Mouse (Mus musculus) T-cell, adult 2 months (primary cell): Measurements from ENCODE around the gene Ppat.
"Not testable (repeated sequence)": the region's sequence is repeated elsewhere in the genome, so short reads cannot be mapped to it uniquely, and the experiment has no call there.

Experiments used
- DNase-seq: peaks from one replicate; pipeline ENCODE4 v3.0.0; 2022; ENCODE audit warnings: low spot score

Ppat gene

DNA sequence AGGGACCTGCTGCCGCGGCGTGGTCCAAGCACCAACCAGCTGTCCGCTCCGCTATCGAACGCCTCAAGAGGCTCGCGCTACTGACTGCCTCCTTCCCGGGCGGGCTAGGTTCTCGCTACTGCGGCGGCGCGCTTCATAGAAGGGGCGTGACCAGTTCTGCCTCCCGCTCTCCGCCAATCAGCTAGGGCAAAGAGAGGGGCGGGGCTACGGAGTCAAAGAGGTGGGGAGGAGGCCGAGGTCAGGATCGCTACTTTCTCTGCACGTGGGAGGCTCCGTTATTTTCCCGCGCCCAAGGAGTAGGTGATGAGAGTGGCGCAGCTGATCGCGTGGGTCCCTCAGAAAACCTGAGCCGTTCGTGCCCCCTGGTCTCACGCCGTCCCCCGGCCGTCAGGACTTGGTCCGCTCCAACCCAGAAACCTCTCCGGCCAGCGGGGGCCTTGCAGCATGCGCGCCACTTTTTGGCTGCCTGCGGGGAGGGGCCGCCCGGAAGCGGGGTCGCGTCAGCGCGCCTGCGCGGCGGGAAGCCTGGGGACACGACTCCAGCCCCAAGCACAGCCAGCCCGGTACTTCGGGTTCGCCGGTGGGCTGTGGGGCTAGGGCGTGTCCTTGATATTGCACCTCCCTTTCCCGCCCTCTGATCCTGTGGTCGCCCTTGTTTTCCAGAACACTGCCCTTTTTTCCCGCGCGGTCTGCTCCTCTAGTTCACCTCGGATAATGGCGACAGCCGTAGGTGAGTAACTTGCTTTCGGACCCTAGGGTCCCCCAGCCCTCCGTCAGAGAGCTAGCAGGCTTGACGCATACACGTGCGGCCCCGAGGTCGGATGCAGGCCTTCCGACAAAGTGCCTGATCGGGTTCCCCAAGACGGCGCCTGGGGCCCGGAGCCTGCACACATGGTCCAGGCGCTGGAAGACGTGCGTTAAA lies at the start of gene Ppat, which contains the start of gene Paics:
TSS of gene Ppat (minus strand) at position 473 of the 922 bp plus-strand sequence.
TSS of gene Paics (plus strand) at position 202 of the 922 bp plus-strand sequence.
- DNase-seq = peak; percentile 98

DNA sequence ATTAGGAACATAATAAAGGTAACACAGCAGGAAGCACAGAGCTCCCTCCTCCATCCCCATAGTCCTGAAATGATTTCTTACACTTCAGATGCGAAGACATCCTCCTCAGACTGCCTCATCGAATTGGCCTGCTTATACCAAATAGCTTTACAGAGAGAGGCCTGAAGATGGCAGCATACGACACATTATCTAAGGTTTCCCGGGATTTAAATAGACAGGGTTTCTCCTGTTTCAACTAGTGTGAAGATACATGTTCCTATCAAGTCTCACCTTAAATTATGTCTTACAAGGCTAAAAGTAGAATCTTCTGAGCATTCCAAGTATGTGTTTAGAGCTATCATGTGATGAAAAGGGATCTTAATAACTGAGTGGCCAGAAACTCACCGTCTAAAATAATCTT lies 47.0 kb upstream of the Ppat start:
- DNase-seq = no peak

DNA sequence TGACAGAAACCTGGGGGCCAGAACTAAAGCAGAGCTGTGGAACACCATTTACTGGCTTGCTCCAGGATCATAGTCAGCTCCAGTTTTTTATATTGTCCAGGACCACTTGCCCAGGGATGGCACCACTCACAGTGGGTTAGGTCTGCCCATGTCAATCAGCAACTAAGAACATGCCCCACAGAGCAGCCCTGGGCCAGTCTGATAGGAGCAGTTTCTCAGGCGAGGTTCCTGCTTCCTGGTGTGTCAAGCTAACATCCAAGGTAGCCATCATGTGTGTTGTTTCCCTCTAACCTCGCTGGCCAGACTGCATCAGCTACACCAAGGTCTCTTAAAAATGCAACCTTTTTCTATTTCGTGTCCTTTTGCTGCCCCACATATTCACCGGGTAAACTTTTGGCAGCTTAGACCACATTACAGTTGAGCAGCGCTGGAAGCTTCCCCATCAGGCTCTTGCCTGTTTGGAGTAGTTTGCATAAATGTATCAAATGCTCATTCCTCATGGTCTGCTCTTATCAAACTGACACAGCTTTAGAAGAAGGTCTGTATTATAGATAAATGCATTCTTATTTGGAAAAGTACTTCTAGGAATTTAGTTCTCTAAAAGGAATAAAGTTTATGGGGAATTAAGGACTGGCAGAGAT lies 41.9 kb upstream of the Ppat start:
- DNase-seq = no peak

DNA sequence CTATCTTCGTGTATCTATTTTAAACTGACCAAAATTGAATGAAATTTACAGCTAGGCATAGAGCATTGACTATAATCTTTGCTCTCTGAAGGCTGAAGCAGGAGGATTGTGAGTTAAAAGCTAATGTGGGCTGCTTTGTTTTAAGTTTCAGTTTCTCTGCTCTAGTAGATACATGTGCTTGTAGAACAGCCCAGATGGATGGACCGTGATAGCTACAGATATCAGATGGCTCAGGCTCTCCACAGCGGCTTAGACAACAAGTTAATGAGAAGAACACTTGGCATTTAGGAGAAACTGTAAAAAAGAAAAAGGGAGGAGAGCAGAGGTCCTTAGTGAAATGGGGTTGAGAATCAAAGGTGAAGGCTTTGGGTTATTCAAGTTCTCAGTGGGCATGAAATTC lies 39.4 kb upstream of the Ppat start:
- DNase-seq = no peak

DNA sequence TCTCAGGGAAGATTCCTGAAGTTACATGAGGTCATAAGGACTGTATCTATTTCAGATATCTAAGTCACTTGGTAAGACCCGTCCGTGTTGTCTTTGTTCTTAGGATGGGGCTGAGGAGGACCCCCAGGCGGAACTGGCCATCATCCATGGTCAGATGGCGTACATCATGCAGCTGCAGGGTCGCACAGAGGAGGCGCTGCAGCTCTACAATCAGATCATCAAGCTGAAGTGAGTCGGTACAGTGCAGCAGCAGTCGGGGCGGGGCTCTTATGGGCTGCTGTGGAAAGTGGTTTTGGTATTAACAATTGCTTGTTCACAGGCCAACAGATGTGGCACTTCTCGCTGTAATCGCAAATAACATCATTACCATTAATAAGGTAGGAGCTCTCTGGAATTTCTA lies 32.6 kb upstream of the Ppat start:
- DNase-seq = no peak

DNA sequence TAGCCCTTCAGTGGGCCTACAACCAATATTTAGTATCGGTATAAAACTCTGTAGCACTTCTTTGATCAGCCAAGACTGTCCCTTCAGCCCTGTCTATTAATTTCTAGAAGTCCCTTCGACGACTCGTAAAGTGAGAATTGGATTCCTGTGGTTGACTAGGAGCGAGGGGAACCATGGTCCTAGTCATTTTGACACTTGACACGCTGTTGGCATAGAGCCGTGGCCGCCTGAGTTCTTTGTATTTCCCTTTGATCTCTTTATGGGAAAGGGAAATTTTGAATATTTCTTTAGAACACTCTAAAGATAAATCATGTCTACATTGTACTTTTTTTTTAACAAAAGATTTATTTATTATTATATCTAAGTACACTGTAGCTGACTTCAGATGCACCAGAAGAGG lies 24.4 kb upstream of the Ppat start:
- DNase-seq = no peak

DNA sequence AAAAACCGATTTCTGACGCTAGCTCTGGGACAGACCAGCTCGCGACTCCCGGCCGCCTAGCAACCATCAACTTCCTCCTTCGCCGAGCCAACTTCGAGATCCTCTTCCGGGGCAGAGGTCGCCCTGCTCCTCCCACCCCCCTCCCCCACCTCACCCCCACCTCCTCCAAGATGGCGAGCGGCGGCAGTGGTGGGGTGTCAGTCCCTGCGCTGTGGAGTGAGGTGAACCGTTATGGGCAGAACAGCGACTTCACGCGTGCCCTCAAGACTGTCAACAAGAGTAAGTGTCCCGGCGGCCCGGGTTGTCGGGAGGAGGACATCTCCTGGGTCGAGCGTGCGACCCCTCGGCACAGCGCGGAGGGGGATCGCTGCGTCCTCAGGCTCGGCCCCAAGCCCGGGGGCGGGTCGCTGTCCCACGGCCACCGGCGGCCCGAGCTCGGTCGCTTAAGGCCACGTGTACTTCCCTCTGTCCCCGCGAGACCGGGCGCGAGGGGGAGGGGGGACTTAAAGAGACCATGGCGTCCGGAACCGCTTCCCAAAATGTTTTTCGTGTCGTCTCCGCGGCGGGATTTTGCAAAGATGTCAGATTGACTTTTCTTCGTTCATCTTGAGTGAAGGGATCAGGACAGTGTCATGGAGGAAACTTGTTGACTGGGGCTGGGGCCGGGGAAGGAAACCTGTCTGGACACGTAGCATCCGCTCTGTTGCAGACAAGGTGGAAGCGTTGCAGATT lies 23.3 kb upstream of the Ppat start, which contains the start of gene Srp72:
TSS of gene Srp72 (plus strand) at position 130 of the 732 bp plus-strand sequence.
- peak; percentile 83 for DNase-seq

DNA sequence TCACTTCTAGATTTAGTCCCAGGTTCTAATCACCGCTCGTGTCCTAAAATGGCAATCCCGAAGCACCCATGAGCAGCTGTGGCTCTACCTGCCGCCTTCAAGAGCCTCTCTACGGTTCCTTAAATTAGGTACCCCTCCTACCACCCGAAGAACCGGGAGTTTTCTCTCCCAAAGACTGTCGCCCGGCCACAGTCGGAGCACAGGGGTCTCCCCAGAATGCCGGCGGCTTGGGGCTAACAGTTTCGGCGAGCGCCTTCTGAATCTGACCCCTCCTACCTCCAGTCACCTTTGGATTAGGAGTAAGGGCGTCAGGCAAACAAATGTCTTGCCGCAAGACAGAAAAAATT lies 22.8 kb upstream of the Ppat start:
- no peak for DNase-seq

DNA sequence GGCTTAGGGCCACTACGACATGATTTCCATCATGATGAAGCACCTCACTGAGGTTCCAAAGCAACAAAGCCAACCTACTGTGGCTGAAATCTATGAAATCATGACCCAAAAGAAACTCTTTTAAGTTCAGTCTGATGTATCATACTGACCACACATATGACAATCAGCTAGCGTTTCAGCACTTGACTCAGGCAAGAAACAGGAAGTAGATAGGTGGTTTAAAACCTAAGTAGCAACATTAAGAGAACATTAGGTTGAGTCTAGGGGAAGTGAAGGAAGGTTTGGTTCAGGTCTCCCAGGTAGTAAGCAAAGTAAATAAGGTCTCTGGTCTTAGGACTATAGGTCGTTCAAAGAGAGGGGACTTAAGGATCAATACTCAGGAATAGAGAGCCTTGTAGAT lies 22.1 kb upstream of the Ppat start:
- DNase-seq = no peak

DNA sequence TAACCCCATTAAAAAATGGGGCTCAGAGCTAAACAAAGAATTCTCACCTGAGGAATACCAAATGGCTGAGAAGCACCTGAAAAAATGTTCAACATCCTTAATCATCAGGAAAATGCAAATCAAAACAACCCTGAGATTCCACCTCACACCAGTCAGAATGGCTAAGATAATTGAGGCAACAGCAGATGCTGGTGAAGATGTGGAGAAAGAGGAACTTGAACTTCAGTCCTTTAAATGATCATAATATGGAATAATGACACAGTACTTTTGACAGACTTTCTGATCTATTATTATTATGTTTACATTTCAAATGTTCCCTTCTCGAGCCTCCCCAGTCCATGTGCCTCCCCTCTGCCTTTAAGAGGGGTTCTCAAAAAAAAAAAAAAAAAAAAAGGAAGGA lies 19.7 kb upstream of the Ppat start:
- DNase-seq = not testable (repeated sequence)

DNA sequence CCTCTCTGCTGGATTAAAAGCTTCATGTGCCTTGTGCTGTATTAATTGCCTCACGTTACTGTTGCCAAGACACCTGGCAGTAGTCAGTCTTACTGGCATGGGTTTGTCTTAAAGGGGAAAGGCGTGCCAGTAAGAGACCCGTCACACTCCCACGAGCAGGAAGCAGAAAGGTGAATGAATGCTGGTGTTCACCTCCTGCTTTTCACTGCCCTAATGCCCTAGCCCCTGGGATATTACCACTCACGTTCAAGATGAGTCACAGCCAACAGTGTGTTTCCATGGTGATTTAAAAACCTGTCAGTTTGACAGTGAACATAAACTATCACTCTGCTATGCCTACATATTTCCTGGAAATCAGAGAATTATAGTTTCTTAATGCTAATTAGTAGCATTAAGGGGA lies 17.9 kb upstream of the Ppat start:
- no peak for DNase-seq

DNA sequence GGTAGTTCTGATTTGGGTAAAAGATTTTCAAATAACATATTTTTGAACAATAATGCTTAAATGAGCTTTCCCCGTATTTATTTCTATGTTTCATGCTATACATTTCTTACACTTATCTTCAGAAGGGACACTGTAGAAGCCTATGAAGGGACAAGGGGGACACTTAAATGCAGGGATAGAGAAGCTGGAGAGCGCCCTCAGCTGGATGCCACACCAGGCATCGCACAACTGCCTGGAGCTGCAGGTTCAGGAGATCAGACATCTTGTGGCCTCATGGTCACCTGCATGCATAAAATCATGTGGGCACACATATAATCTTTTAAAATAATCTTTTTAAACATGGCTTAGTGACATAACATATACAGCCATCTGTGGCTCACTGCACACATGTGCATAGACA lies 13.3 kb upstream of the Ppat start:
- DNase-seq = no peak

DNA sequence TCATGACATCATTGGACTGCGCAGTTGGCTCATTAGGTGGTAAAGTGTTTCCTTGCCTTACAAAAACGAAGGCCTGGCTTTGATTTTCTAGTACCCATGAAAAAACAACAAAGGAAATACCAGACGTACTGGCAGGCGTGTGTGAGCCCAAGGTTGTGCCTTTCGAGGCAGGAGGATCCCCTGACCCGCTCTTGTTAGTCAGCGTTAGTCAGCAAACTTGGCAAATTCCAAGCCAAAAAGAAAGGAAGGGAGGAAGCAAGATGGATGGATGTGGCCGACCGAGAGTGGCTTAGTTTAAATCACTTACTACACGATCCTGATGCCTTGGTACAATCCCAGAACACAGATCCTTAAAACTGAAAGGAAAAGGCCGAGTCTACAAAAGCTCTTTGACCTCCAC lies 11.2 kb upstream of the Ppat start:
- DNase-seq = no peak

DNA sequence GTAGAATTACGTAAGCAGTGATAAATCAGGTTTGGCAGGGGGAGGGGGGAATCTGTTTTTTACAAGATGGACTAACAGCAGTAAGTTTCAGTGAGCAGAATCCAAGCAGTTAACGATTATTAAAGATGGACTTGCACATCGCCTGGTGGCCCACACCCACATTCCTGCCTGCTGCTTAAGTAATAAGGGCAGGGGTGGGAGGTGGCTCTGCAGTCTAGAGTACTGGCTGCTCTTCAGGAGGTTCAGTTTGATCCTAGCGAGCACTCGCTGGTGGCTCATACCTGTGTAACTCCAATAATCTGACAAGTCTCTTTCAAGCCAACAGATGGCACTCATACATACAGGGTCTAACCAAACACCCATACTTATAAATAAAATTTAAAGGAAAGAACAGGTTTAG lies 8.2 kb upstream of the Ppat start:
- DNase-seq = no peak

DNA sequence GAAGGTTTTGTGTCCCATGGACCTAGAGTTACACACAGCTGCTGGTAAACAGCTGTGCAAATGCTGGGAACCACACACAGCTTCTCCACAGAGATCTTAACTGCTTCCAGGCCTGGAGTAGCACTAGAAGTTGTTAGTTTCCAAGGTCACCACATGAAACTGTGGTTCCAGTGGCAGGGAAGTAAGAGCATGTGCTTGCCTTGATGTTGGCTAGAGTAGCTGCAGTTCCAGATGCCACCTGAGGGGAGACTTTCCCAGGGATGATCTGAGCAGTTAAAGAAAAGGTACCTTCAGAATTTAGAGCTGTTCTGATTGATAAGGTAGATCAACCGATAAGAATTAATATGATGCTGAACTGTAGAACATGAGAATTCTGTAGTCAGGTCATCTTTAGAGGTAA lies 6.6 kb upstream of the Ppat start:
- no peak for DNase-seq

DNA sequence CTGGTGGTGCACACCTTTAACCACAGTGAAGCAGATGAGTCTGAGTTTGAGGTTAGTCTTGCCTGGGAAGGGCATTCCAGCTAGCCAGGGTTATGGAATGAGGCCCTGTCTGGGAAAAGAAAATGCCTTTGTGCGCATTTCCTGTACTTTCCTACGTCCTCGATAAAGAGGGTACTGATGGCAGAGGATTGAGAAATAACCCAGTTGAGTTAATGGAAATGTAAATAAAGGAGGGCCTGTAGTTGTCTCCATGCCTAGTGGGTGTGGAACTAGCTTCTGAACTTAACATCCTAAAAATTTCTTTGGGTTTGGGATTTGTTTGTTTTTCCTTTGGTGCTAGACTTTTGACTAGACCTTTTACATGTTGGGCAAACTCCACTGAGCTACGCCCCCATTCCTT lies 4.1 kb upstream of the Ppat start:
- DNase-seq = no peak

DNA sequence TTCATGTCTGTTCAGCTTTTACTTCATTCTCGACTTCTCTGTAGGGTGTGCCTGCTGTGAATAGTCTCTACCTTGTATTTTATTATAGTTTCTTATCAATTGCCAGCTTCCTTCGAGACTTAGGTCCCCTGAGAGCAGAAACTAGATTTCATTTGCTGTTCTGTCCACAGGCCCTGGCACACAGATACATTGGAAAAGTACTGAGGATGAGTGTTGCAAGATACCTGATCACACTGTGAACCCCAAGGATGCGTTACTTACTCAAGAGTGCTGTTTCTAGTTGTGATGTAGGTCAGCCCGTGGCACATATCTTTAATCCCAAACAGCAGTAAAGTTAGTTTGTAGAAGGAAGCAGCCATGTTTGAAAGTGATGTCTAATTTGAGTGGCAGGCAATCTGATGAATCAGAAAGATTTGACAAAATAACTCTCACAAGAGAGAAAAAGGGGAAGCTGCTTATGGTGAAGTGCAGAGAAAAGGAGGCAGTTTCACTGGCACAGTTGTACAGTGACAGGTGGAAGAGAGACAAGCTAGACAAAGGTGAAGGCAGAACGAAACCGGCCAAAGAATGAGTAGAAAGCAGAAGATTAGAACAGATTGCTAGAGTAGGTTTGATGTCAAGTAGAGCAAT lies 3.0 kb upstream of the Ppat start:
- no peak for DNase-seq

DNA sequence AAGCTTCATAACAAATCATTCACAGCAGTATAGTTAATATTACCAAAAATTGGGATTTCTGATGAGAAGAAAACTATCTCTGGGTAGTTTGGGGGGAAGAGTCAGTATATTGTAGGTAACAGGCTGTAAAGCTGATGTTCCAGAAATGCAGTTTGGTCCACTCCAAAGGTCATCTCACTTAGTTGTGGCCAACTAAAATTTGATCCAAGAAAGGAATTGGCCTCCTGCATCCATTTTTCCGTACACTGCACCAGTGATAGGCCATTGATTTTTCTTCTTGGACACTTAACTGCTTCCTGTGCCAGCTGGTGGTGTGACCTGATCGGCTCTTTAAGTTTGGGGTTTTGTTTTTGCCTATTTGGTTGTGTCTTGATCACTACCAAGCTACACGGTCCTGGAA lies 2.4 kb upstream of the Ppat start:
- DNase-seq = no peak

DNA sequence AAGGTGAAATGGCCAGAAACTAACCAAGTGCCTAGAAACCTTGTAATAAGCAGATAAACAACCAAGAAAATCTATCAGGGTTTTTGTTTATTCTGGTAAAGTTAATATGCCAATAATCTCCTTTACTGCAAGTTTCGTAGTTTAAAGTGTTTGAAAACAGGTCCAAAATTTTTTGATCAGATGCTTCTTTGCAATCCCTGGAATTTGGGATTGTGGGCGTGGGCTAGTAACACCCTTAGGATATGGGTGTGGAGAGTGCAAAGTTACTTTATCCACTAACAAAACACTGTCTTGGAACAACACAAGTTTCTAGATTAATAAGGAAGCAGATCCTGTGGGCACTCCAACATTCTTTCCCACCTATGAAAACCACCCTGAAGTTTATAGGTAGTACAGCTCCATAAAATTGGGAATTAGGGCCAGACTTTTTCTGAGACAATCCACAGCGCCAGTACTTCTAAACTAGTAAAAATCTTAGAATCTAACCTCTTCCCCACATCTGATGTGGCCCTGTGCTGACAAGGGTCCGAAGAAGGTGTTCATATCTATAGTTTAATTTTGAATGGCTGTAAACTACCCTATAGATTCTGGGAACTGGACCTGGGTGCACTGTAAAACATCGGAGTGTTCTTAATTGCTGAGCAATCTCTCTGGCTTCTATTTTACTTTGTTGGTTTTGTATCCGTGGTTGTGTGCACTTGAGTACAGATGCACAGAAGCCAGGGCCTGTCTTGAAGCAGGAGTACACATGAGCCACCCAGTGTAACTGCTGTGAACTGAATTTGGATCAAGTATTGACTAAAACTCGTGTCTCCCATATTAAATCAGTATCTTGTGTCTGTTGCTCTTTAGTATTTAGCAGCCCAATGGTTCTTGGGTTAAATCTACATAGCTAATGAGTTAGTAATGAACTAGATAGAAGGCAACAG lies 998 bp upstream of the Ppat start:
- DNase-seq = no peak

DNA sequence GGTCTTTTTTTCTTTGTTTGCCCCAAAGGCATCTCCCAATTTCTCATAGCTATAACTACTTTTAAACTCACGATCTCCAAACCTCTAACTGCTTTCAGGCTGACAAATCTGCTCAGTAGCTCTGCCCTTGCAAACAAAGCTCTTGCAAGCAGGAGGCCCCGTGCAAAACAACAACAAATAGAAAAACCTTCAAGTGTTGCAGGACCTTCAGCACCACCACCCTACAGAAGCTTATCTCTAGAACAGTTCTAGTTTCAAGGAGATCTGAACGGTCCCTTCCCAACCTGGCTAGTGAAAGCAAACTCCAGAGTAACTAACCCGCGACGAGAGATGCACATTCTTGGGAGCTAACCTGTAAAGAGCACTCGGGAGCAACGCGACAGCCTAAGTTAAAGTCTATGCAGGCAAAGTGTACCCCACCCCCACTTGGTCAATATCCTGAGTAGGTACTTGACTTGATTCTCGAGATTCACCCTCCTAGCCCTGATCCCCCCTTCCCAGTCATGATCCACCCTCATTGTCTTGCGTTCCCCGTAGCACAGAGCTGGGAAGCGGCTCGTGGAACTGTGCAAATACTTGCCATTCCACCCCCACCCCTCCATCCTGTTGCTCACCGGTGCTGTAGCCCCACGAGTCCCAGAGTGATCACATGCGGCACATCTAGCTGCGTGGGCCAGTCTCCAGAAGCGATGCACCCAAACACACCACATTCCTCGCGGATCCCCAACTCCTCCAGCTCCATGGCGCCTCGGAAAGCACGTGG lies 854 bp downstream of the Ppat start:
- DNase-seq = no peak

DNA sequence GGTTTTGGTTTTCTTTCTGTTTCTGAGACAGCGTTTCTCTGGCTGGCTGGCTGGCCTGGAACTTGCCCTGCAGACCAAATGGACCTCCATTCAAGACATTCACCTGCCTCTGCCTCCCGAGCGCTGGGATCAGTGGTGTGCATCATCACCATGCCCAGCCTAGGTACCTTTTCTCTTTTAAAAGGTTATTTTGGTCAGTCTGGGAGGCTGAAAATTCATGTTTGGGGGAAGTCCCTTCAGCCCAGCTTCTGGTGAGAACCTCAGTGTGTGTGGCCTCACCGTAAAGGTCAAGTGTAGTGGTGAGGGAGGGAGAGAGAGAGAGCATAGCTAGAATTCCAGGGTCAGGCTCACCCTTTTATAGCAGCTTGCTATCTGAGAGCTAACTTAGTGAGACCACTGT lies 3.6 kb downstream of the Ppat start:
- DNase-seq = no peak
